ENCODE assay signal across 13 mouse cellular contexts in genomic region chr7:27801137-27801536, GRCm38 (mm10). TPM values are rescaled to one million over a fixed set of nuclear protein-coding genes. Genes with fewer than 3 reads are reported as not detected.
DNase-seq lines count a peak whose midpoint lies in the region; ATAC-seq and TF ChIP-seq lines count a peak whose summit lies in the region.
"Had no signal": no experiment of that assay in that cellular context is flagged by ENCODE, and none has a peak within 500 bp of the region (broad histone marks: within the 10 kb centered on the region; RNA-seq: fewer than 3 reads in every experiment).

No protein-coding gene starts in this region.

- no peak overlapping the region for H3K4me2 ChIP-seq in forebrain, embryonic 14.5 days (ENCODE audit: low read length)
- H3K4me2 ChIP-seq in forebrain, embryonic 11.5 days (ENCODE audit: low read depth, low read length, severe bottlenecking), result no peak overlapping the region
- H3K4me2 ChIP-seq: embryonic facial prominence, embryonic 13.5 days; neural tube, embryonic 13.5 days had no signal

- H3K4me1 ChIP-seq in forebrain, embryonic 14.5 days (ENCODE audit: control insufficient read depth, insufficient read depth, low read length), result 0 out of 2 replicates have a peak, but pooled peaks cover 2% of the 10 kb centered on the region
- H3K4me1 ChIP-seq in forebrain, embryonic 11.5 days (replicated peaks; ENCODE audit: control insufficient read depth, insufficient read depth, low read length), result peaks cover 4% of the 10 kb centered on the region
- peaks cover 0 to 4% of the 10 kb centered on the region in 2 experiments; a peak in 3 of 4 replicates for H3K4me1 ChIP-seq in ES-E14 (ENCODE audit: control insufficient read depth in 2 of 2, insufficient read depth in 2 of 2, low read length in 2 of 2, poor library complexity in 1 of 2)

- in situ Hi-C loops in ES-E14 (cut with MboI; ENCODE audit: low sequenced_read_pairs in 2 of 2, unreplicated experiment in 2 of 2), result no loop called here

- H3K4me3 ChIP-seq in forebrain, embryonic 14.5 days (ENCODE audit: low read depth, low read length), result no peak overlapping the region
- no peak overlapping the region for H3K4me3 ChIP-seq in forebrain, embryonic 11.5 days (ENCODE audit: low read depth, low read length)
- no peak overlapping the region for H3K4me3 ChIP-seq in left cerebral cortex, adult 2 months
- H3K4me3 ChIP-seq in ES-E14 (ENCODE audit: insufficient read depth in 1 of 2, low read depth in 1 of 2, low read length in 2 of 2, poor library complexity in 1 of 2, severe bottlenecking in 1 of 2), result no peak overlapping the region
- H3K4me3 ChIP-seq: embryonic facial prominence, embryonic 13.5 days; neural tube, embryonic 13.5 days had no signal

- 50% methylated on average over 2 of the region's 2 CpGs for WGBS in forebrain, embryonic 14.5 days
- WGBS in forebrain, embryonic 11.5 days, result 54% methylated on average over 2 of the region's 2 CpGs

- H3K9me3 ChIP-seq in forebrain, embryonic 14.5 days (replicated peaks; ENCODE audit: control insufficient read depth, low read length), result 0 out of 2 replicates have a peak, but pooled peaks cover 3% of the 10 kb centered on the region
- H3K9me3 ChIP-seq in forebrain, embryonic 11.5 days (ENCODE audit: control insufficient read depth, low read length), result no peaks in the 10 kb centered on the region; the same call in 1 of the 2 replicates
- H3K9me3 ChIP-seq in ES-E14 (ENCODE audit: control insufficient read depth, insufficient read depth, low read depth, low read length), result peaks cover 4% of the 10 kb centered on the region; the same call in 1 of the 2 replicates
- H3K9me3 ChIP-seq: neural tube, embryonic 13.5 days had no signal

- peak; percentile 56 for TF ChIP-seq CTCF in left cerebral cortex, adult 2 months (IDR thresholded peaks at IDR 0.05)

- no peak for ATAC-seq in forebrain, embryonic 14.5 days
- no peak for ATAC-seq in forebrain, embryonic 11.5 days (replicated peaks; ENCODE audit: low FRiP score)

- H3K36me3 ChIP-seq in forebrain, embryonic 14.5 days (ENCODE audit: control insufficient read depth, insufficient read depth, low read length), result no peaks in the 10 kb centered on the region
- H3K36me3 ChIP-seq in forebrain, embryonic 11.5 days (ENCODE audit: control insufficient read depth, insufficient read depth, low read length), result no peaks in the 10 kb centered on the region
- H3K36me3 ChIP-seq in ES-E14 (ENCODE audit: control insufficient read depth, insufficient read depth, low read length, poor library complexity, severe bottlenecking), result no peaks in the 10 kb centered on the region; the same call in 1 of the 2 replicates
- H3K36me3 ChIP-seq: embryonic facial prominence, embryonic 13.5 days had no signal

- no peak overlapping the region for H3K9ac ChIP-seq in forebrain, embryonic 14.5 days (ENCODE audit: low read length)
- no peak overlapping the region for H3K9ac ChIP-seq in forebrain, embryonic 11.5 days (ENCODE audit: low read length)
- no peak overlapping the region for H3K9ac ChIP-seq in ES-E14 (ENCODE audit: insufficient read depth, low read depth, low read length, poor library complexity, severe bottlenecking)
- H3K9ac ChIP-seq: embryonic facial prominence, embryonic 13.5 days; neural tube, embryonic 13.5 days had no signal

- no peaks in the 10 kb centered on the region for H3K27me3 ChIP-seq in forebrain, embryonic 14.5 days (replicated peaks; ENCODE audit: control insufficient read depth, insufficient read depth, low read length)
- H3K27me3 ChIP-seq in forebrain, embryonic 11.5 days (ENCODE audit: control insufficient read depth, insufficient read depth, low read length), result no peaks in the 10 kb centered on the region
- H3K27me3 ChIP-seq: embryonic facial prominence, embryonic 13.5 days; neural tube, embryonic 13.5 days had no signal

- H3K27ac ChIP-seq in forebrain, embryonic 14.5 days (ENCODE audit: low read depth, low read length), result no peak overlapping the region
- no peak overlapping the region for H3K27ac ChIP-seq in forebrain, embryonic 11.5 days (ENCODE audit: low read depth, low read length)
- no peak overlapping the region for H3K27ac ChIP-seq in left cerebral cortex, adult 2 months
- no peak overlapping the region for H3K27ac ChIP-seq in ES-E14 (ENCODE audit: insufficient read depth, low read depth, low read length, poor library complexity, severe bottlenecking)
- H3K27ac ChIP-seq: embryonic facial prominence, embryonic 13.5 days; macrophage; neural tube, embryonic 13.5 days had no signal

- DNase-seq in forebrain, embryonic 14.5 days (ENCODE audit: low spot score), result peak; percentile 43
- DNase-seq in forebrain, embryonic 11.5 days (ENCODE audit: low spot score), result no peak
- no peak for DNase-seq in left cerebral cortex, adult 2 months (ENCODE audit: extremely low spot score in 1 of 2, low spot score in 2 of 2)
- DNase-seq in left cerebral cortex, adult 9 months (ENCODE audit: low spot score in 2 of 2), result no peak
- DNase-seq in ES-E14 (ENCODE audit: low read depth, low spot score), result no peak
- DNase-seq in induced T-regulatory cell, adult 2 months (ENCODE audit: low read depth), result peak; percentile 15
- no peak for DNase-seq in urinary bladder, postnatal 36 days (ENCODE audit: low spot score in 2 of 2)
- no peak for DNase-seq in urinary bladder, adult 18-20 months (ENCODE audit: low spot score in 2 of 2)
- DNase-seq: kidney, adult 18-20 months; thymus, adult 2 months had no signal

- intact Hi-C loops in left cerebral cortex, adult 2 months (cut with DNase I), result loop anchor here (5.0 kb wide), 2 partner anchors 69 to 114 kb away; partner anchors contain the start of genes Zfp60 and Zfp607b

TF ChIP-seq in ES-E14, 5 proteins besides CTCF, POLR2A, EP300 and RAD21:
- TF ChIP-seq HCFC1 (IDR thresholded peaks at IDR 0.05; ENCODE audit: borderline replicate concordance, insufficient read depth, low read length) (no peak), ZC3H11A (IDR thresholded peaks at IDR 0.05; ENCODE audit: borderline replicate concordance, low read depth, low read length) (peak; percentile 45)

RNA-seq across cellular contexts. Expression of gene Zfp626, which starts 5.9 kb away (rescaled TPM):
- polyA plus RNA-seq in forebrain, embryonic 14.5 days (2014; fragmentation: Nextera tagmentation; extraction: Ambion mirVana), result 2.3 and 2.5 TPM in 2 replicates
- 3.1 and 3.3 TPM in 2 replicates for polyA plus RNA-seq in forebrain, embryonic 11.5 days (2014; fragmentation: Nextera tagmentation; extraction: Ambion mirVana)
- total RNA-seq in left cerebral cortex, adult 2 months (2021), result 1 to 10 TPM; 9.1 to 9.3 TPM
- 6.8 and 9.3 TPM in 2 replicates for total RNA-seq in ES-E14 (2012; rRNA removed)

RNA-seq across cellular contexts. Expression of gene Zfp59, which starts 37.3 kb away (rescaled TPM):
- 12.0 and 13.4 TPM in 2 replicates for polyA plus RNA-seq in forebrain, embryonic 14.5 days (2014; fragmentation: Nextera tagmentation; extraction: Ambion mirVana)
- polyA plus RNA-seq in forebrain, embryonic 11.5 days (2014; fragmentation: Nextera tagmentation; extraction: Ambion mirVana), result 12.8 and 13.9 TPM in 2 replicates
- total RNA-seq in left cerebral cortex, adult 2 months (2021), result 1 to 10 TPM; 4.1 to 5.0 TPM
- 14.5 and 16.3 TPM in 2 replicates for total RNA-seq in ES-E14 (2012; rRNA removed)

RNA-seq across cellular contexts. Expression of gene Zfp607a, which starts 56.2 kb away (rescaled TPM):
- 1.1 and 1.8 TPM in 2 replicates for polyA plus RNA-seq in forebrain, embryonic 14.5 days (2014; fragmentation: Nextera tagmentation; extraction: Ambion mirVana)
- 4.4 and 4.7 TPM in 2 replicates for polyA plus RNA-seq in forebrain, embryonic 11.5 days (2014; fragmentation: Nextera tagmentation; extraction: Ambion mirVana)
- total RNA-seq in left cerebral cortex, adult 2 months (2021), result 1 to 10 TPM; 1.7 to 2.2 TPM
- total RNA-seq in ES-E14 (2012; rRNA removed), result 3.8 and 3.9 TPM in 2 replicates

Comparison
In these comparisons a context has a peak if more than half of its experiments do, and no peak if none do; other contexts are left out.
1. DNase-seq: peak in forebrain, embryonic 14.5 days (single experiment) and induced T-regulatory cell, adult 2 months (single experiment); none in forebrain, embryonic 11.5 days (single experiment), left cerebral cortex, adult 2 months (0 of 2), left cerebral cortex, adult 9 months (0 of 2), ES-E14 (single experiment), urinary bladder, postnatal 36 days (0 of 2) and urinary bladder, adult 18-20 months (0 of 2).